Mouse (Mus musculus): ENCODE results near the gene Ggt1. TPM values are rescaled to one million over a fixed set of nuclear protein-coding genes. Genes with fewer than 3 reads are reported as not detected.
"Not testable (repeated sequence)": the region's sequence is repeated elsewhere in the genome, so short reads cannot be mapped to it uniquely, and the experiment has no call there.

Gene Ggt1
- polyA plus RNA-seq, 1 experiment from 2014 or later = 0.34 TPM

- peaks cover 52% of the 10 kb centered on the region for H3K36me3 ChIP-seq
- H3K9ac ChIP-seq = no peak overlapping the region
These were observed 40.8 kb upstream of the Ggt1 start for GRCm38 (mm10) chr10:75520581-75520980.

DNA sequence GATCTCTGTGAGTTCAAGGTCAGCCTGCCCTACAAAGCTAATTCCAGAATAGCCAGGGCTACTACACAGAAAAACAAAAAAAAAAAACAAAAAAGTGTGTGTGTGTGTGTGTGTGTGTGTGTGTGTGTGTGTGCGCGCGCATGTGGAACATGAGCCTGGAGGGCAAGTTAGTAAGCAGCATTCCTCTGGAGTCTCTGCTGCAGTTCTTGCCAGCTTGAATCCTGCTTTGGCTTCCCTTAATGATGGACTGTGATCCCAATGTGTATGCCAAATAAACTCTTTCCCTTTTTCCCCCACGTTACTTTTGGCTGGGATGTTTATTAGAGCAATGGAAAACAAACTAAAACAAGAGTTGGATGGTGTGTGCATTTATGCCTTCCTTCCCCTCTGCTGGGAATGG lies 39.8 kb upstream of the Ggt1 start:
- no peak overlapping the region for H3K4me3 ChIP-seq
- no peaks in the 10 kb centered on the region for H3K27me3 ChIP-seq (replicated peaks)
- WGBS = 94% methylated on average over 4 of the region's 4 CpGs
- H3K27ac ChIP-seq (ENCODE audit: poor library complexity, severe bottlenecking) = no peak overlapping the region
- H3K36me3 ChIP-seq = peaks cover 59% of the 10 kb centered on the region
- H3K9ac ChIP-seq = no peak overlapping the region
- no peak for ATAC-seq (ENCODE audit: insufficient number of reproducible peaks, low FRiP score)
- peaks cover 23% of the 10 kb centered on the region for H3K4me1 ChIP-seq (replicated peaks)
- no peaks in the 10 kb centered on the region for H3K9me3 ChIP-seq (replicated peaks)
- H3K4me2 ChIP-seq = no peak overlapping the region

More at GRCm38 (mm10) chr10:75520581-75520980, 40.8 kb upstream of the Ggt1 start:
- H3K4me2 ChIP-seq = no peak overlapping the region
- H3K4me3 ChIP-seq = no peak overlapping the region
- H3K4me1 ChIP-seq (replicated peaks) = peaks cover 33% of the 10 kb centered on the region
- no peaks in the 10 kb centered on the region for H3K9me3 ChIP-seq (replicated peaks)
- H3K27ac ChIP-seq (ENCODE audit: poor library complexity, severe bottlenecking) = no peak overlapping the region
- no peak for ATAC-seq (ENCODE audit: insufficient number of reproducible peaks, low FRiP score)
- no peaks in the 10 kb centered on the region for H3K27me3 ChIP-seq (replicated peaks)
- WGBS = 95% methylated on average over 5 of the region's 5 CpGs

- peaks cover 12% of the 10 kb centered on the region for H3K4me1 ChIP-seq (replicated peaks)
- not testable (repeated sequence) for H3K27ac ChIP-seq (ENCODE audit: poor library complexity, severe bottlenecking); H3K9me3 ChIP-seq (replicated peaks); H3K27me3 ChIP-seq (replicated peaks); H3K4me2 ChIP-seq; ATAC-seq (ENCODE audit: insufficient number of reproducible peaks, low FRiP score); H3K9ac ChIP-seq; H3K4me3 ChIP-seq
- peaks cover 58% of the 10 kb centered on the region for H3K36me3 ChIP-seq
- WGBS = 95% methylated on average over 9 of the region's 9 CpGs
These were observed 36.0 kb upstream of the Ggt1 start for GRCm38 (mm10) chr10:75525450-75525849.

DNA sequence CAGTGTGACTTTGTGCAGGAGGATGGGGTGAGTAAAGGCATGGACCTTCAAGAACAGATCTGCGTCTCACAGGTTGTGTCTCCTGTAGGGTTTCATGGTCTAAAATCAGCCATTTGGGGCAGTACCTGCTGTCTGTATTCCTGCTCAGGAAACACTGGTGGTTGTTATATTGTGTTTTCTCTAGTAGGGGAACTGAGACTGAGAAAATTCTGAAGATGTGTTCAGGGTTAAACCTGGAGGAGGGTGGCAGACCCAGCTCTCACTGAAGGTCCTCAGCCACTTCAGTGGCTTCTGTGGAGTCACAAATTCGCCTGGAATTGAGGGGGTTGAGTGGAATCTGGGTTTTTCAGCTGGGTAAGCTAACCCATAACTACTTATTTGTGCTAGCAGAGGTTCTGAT lies 31.1 kb upstream of the Ggt1 start:
- Histone ChIP-seq H3K27ac (ENCODE audit: poor library complexity, severe bottlenecking) (no peak overlapping the region), H3K9ac (no peak overlapping the region), H3K4me1 (replicated peaks) (peaks cover 6% of the 10 kb centered on the region), H3K27me3 (replicated peaks) (no peaks in the 10 kb centered on the region), H3K4me3 (no peak overlapping the region), H3K9me3 (replicated peaks) (no peaks in the 10 kb centered on the region), H3K36me3 (peaks cover 56% of the 10 kb centered on the region), H3K4me2 (no peak overlapping the region)
- WGBS = 77% methylated on average over 2 of the region's 2 CpGs
- ATAC-seq (ENCODE audit: insufficient number of reproducible peaks, low FRiP score) = no peak

GRCm38 (mm10) chr10:75531532-75532090 lies 29.8 kb upstream of the Ggt1 start:
- Histone ChIP-seq H3K36me3 (peaks cover 57% of the 10 kb centered on the region), H3K27ac (ENCODE audit: poor library complexity, severe bottlenecking) (no peak overlapping the region), H3K4me2 (no peak overlapping the region), H3K9ac (no peak overlapping the region), H3K4me3 (no peak overlapping the region), H3K9me3 (replicated peaks) (no peaks in the 10 kb centered on the region), H3K4me1 (replicated peaks) (peaks cover 17% of the 10 kb centered on the region), H3K27me3 (replicated peaks) (no peaks in the 10 kb centered on the region)
- no peak for ATAC-seq (ENCODE audit: insufficient number of reproducible peaks, low FRiP score)
- WGBS = 86% methylated on average over 9 of the region's 9 CpGs

DNA sequence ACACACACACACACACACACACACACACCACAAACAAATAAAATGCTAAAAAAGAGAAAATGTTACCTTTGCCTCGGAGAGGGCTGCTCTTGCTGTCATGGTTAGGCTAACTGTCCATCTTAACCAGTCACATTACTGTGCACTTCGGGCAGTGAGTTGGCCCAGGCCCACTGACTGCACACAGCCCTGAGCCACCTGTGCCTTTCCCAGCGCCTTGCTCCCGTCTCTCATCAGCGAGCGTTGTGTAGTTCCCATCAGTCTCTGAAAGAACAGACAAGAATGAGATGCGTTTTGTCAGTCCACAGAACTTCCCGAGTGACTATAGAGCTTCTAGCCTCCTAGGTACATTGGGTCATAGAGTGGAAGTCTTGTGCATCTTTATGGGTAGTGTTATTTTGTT lies 27.2 kb upstream of the Ggt1 start:
- Histone ChIP-seq H3K9me3 (replicated peaks) (0 out of 2 replicates have a peak, but pooled peaks cover 3% of the 10 kb centered on the region), H3K4me3 (no peak overlapping the region), H3K27ac (ENCODE audit: poor library complexity, severe bottlenecking) (no peak overlapping the region), H3K36me3 (peaks cover 51% of the 10 kb centered on the region), H3K27me3 (replicated peaks) (no peaks in the 10 kb centered on the region), H3K9ac (no peak overlapping the region), H3K4me1 (replicated peaks) (peaks cover 17% of the 10 kb centered on the region), H3K4me2 (no peak overlapping the region)
- WGBS = 91% methylated on average over 8 of the region's 8 CpGs
- ATAC-seq (ENCODE audit: insufficient number of reproducible peaks, low FRiP score) = no peak

GRCm38 (mm10) chr10:75534934-75535333 lies 26.5 kb upstream of the Ggt1 start:
- 61% methylated on average over 8 of the region's 8 CpGs for WGBS
- H3K36me3 ChIP-seq = peaks cover 49% of the 10 kb centered on the region

DNA sequence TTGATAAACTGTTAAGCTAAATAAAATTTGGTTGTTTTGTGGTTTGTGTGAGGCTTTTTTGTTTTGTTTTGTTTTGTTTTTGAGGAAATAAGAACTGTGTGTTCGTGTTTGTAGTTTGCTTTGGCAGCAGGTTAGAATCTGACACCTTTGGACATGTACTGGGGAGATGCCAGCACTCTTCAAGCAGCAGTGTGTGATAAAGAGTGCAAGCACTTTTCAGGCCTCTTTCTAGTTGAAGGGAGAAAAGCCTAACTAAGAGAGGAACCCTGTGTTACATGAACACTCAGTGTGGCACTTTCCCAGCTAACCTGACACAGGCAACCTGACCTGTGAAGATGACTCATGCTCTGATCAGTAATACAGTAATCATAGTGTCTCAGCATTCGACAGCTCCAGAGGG lies 26.0 kb upstream of the Ggt1 start:
- H3K4me1 ChIP-seq (replicated peaks) = peaks cover 17% of the 10 kb centered on the region
- no peak for ATAC-seq (ENCODE audit: insufficient number of reproducible peaks, low FRiP score)
- no peaks in the 10 kb centered on the region for H3K27me3 ChIP-seq (replicated peaks)
- no peak overlapping the region for H3K4me2 ChIP-seq
- H3K4me3 ChIP-seq = no peak overlapping the region
- 0 out of 2 replicates have a peak, but pooled peaks cover 3% of the 10 kb centered on the region for H3K9me3 ChIP-seq (replicated peaks)
- no peak overlapping the region for H3K27ac ChIP-seq (ENCODE audit: poor library complexity, severe bottlenecking)
- no peak overlapping the region for H3K9ac ChIP-seq
- H3K36me3 ChIP-seq = peaks cover 49% of the 10 kb centered on the region
- WGBS = 64% methylated on average over 2 of the region's 2 CpGs

More at GRCm38 (mm10) chr10:75534934-75535333, 26.5 kb upstream of the Ggt1 start:
- no peak; the same call in 1 of the 2 replicates for ATAC-seq (ENCODE audit: insufficient number of reproducible peaks, low FRiP score)
- Histone ChIP-seq H3K4me3 (no peak overlapping the region), H3K27ac (ENCODE audit: poor library complexity, severe bottlenecking) (no peak overlapping the region), H3K4me2 (no peak overlapping the region), H3K9ac (no peak overlapping the region), H3K9me3 (replicated peaks) (0 out of 2 replicates have a peak, but pooled peaks cover 3% of the 10 kb centered on the region), H3K4me1 (replicated peaks) (peaks cover 17% of the 10 kb centered on the region), H3K27me3 (replicated peaks) (no peaks in the 10 kb centered on the region)

GRCm38 (mm10) chr10:75536123-75536522 lies 25.3 kb upstream of the Ggt1 start:
- no peaks in the 10 kb centered on the region for H3K27me3 ChIP-seq (replicated peaks)
- no peak overlapping the region for H3K4me3 ChIP-seq
- no peak overlapping the region for H3K27ac ChIP-seq (ENCODE audit: poor library complexity, severe bottlenecking)
- WGBS = 87% methylated on average over 5 of the region's 5 CpGs
- H3K9me3 ChIP-seq (replicated peaks) = 0 out of 2 replicates have a peak, but pooled peaks cover 3% of the 10 kb centered on the region
- ATAC-seq (ENCODE audit: insufficient number of reproducible peaks, low FRiP score) = no peak
- peaks cover 17% of the 10 kb centered on the region for H3K4me1 ChIP-seq (replicated peaks)
- H3K9ac ChIP-seq = no peak overlapping the region
- H3K36me3 ChIP-seq = peaks cover 49% of the 10 kb centered on the region
- H3K4me2 ChIP-seq = no peak overlapping the region

GRCm38 (mm10) chr10:75547901-75548300 lies 13.5 kb upstream of the Ggt1 start:
- Histone ChIP-seq H3K27ac (ENCODE audit: poor library complexity, severe bottlenecking) (no peak overlapping the region), H3K36me3 (no peaks in the 10 kb centered on the region), H3K4me2 (no peak overlapping the region), H3K9me3 (replicated peaks) (peaks cover 5% of the 10 kb centered on the region; the same call in 1 of the 2 replicates), H3K9ac (no peak overlapping the region), H3K4me3 (no peak overlapping the region), H3K27me3 (replicated peaks) (no peaks in the 10 kb centered on the region), H3K4me1 (replicated peaks) (0 out of 2 replicates have a peak, but pooled peaks cover 6% of the 10 kb centered on the region)
- WGBS = 42% methylated on average over 7 of the region's 7 CpGs
- no peak for ATAC-seq (ENCODE audit: insufficient number of reproducible peaks, low FRiP score)

GRCm38 (mm10) chr10:75548486-75548885 lies 12.9 kb upstream of the Ggt1 start:
- no peaks in the 10 kb centered on the region for H3K36me3 ChIP-seq
- H3K27me3 ChIP-seq (replicated peaks) = no peaks in the 10 kb centered on the region
- ATAC-seq (ENCODE audit: insufficient number of reproducible peaks, low FRiP score) = no peak
- 57% methylated on average over 14 of the region's 14 CpGs for WGBS
- H3K4me2 ChIP-seq = no peak overlapping the region
- no peak overlapping the region for H3K4me3 ChIP-seq
- H3K9ac ChIP-seq = peak overlapping the region; percentile 13; the same call in 1 of the 2 replicates
- H3K4me1 ChIP-seq (replicated peaks) = 0 out of 2 replicates have a peak, but pooled peaks cover 6% of the 10 kb centered on the region
- peaks cover 5% of the 10 kb centered on the region; the same call in 1 of the 2 replicates for H3K9me3 ChIP-seq (replicated peaks)
- H3K27ac ChIP-seq (ENCODE audit: poor library complexity, severe bottlenecking) = no peak overlapping the region

DNA sequence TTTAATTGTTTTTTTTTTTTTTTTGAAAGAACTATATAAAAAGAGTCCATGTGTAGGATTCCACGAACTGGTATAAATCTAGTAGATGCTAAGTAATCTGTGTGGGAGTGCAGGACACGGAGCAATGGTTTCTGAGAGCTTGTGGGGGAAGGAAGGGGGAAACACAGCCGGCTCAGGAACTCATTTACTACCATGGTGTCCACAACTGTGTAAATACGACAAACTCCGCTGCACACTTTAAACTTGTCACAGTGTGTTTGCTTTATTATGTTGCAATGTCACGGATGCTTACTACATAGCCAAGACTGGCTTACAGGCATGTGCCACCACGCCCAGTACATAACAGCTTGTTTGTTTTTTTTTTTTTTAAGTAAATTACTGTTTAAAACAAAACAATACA lies 11.5 kb upstream of the Ggt1 start:
- no peak for ATAC-seq (ENCODE audit: insufficient number of reproducible peaks, low FRiP score)
- H3K27ac ChIP-seq (ENCODE audit: poor library complexity, severe bottlenecking) = no peak overlapping the region
- 0 out of 2 replicates have a peak, but pooled peaks cover 6% of the 10 kb centered on the region for H3K4me1 ChIP-seq (replicated peaks)
- no peak overlapping the region for H3K4me3 ChIP-seq
- H3K9ac ChIP-seq = no peak overlapping the region
- WGBS = 72% methylated on average over 7 of the region's 7 CpGs
- no peaks in the 10 kb centered on the region for H3K36me3 ChIP-seq
- no peak overlapping the region for H3K4me2 ChIP-seq
- no peaks in the 10 kb centered on the region for H3K27me3 ChIP-seq (replicated peaks)
- peaks cover 3% of the 10 kb centered on the region; the same call in 1 of the 2 replicates for H3K9me3 ChIP-seq (replicated peaks)

All from heart, embryonic 12.5 days (tissue).